Mouse (Mus musculus) intestine, postnatal 0 days (tissue): ENCODE data around the gene Pald1. TPM values are rescaled to one million over a fixed set of nuclear protein-coding genes. Genes with fewer than 3 reads are reported as not detected.

ENCODE experiments used
- ATAC-seq: fragments of 200-750 bp; cut with Nextera tagmentation; 2 replicates; pipeline ENCODE4 v1.8.0; 2017; ENCODE audit warnings: mild to moderate bottlenecking, moderate TSS enrichment, moderate library complexity
- H3K27ac ChIP-seq: fragments of 300-500 bp; sonication (generic); 2 replicates; pipeline ENCODE4 v1.5.1; 2014; ENCODE audit warnings: mild to moderate bottlenecking, low read depth, low read length, moderate library complexity
- H3K27me3 ChIP-seq: fragments of 300-500 bp; sonication (generic); replicated peaks from 2 replicates; pipeline ENCODE4 v1.6.1; 2014; ENCODE audit warnings: low read length, mixed read lengths; ENCODE audit not compliant: control insufficient read depth, insufficient read depth
- H3K36me3 ChIP-seq: fragments of 300-500 bp; sonication (generic); 2 replicates; pipeline ENCODE4 v1.6.1; 2014; ENCODE audit warnings: mild to moderate bottlenecking, moderate library complexity; ENCODE audit not compliant: control insufficient read depth, insufficient read depth
- H3K4me1 ChIP-seq: fragments of 300-500 bp; sonication (generic); replicated peaks from 2 replicates; pipeline ENCODE4 v1.6.1; 2014; ENCODE audit warnings: antibody characterized with exemption, low read length, mixed read lengths; ENCODE audit not compliant: control insufficient read depth, insufficient read depth
- H3K4me2 ChIP-seq: fragments of 300-500 bp; sonication (generic); replicated peaks from 2 replicates; pipeline ENCODE4 v1.6.1; 2014; ENCODE audit warnings: low read depth, mild to moderate bottlenecking, moderate library complexity
- H3K4me3 ChIP-seq: fragments of 300-500 bp; sonication (generic); 2 replicates; pipeline ENCODE4 v1.5.1; 2014; ENCODE audit warnings: low read depth, low read length
- H3K9ac ChIP-seq: fragments of 300-500 bp; sonication (generic); 2 replicates; pipeline ENCODE4 v1.6.1; 2014; ENCODE audit warnings: mild to moderate bottlenecking, low read depth, low read length
- H3K9me3 ChIP-seq: fragments of 300-500 bp; sonication (generic); 2 replicates; pipeline ENCODE4 v1.6.1; 2016; ENCODE audit warnings: mixed run types; ENCODE audit not compliant: control insufficient read depth
- CTCF ChIP-seq: sonication (generic); IDR thresholded peaks from 2 replicates; pipeline ENCODE4 v1.5.1; 2016; ENCODE audit warnings: low read depth, mild to moderate bottlenecking, control low read depth, antibody characterized with exemption, moderate library complexity
- WGBS: fragments of 180-500 bp; shearing (Covaris S2); extraction: QIAGEN DNeasy Blood & Tissue Kit; methylation state at CpG from one replicate; pipeline ENCODE4 v1.1.7; 2014; 5-methylcytosine and 5-hydroxymethylcytosine counted together
- polyA plus RNA-seq: library from polyadenylated mRNA; unstranded; fragments of >200 nt; fragmentation: Nextera tagmentation; extraction: Ambion mirVana; gene quantifications from 2 replicates; pipeline ENCODE4 v1.2.1, GENCODE M21; 2015

The Pald1 gene
- polyA plus RNA-seq, 1 experiment from 2014 or later = 4.1 TPM

GRCm38 (mm10) chr10:61425047-61425446 is 41.7 kb upstream of the Pald1 start:
- H3K4me1 ChIP-seq = no peaks in the 10 kb centered on the region
- H3K27ac ChIP-seq = no peak overlapping the region
- H3K36me3 ChIP-seq = peaks cover 8% of the 10 kb centered on the region
- H3K27me3 ChIP-seq = peaks cover 2% of the 10 kb centered on the region; the same call in 1 of the 2 replicates
- no peak overlapping the region for H3K4me2 ChIP-seq
- no peak for TF ChIP-seq CTCF
- H3K9ac ChIP-seq = no peak overlapping the region
- WGBS = 54% methylated on average over 2 of the region's 2 CpGs
- no peak overlapping the region for H3K4me3 ChIP-seq
- ATAC-seq = no peak
- H3K9me3 ChIP-seq = no peaks in the 10 kb centered on the region

- Histone ChIP-seq H3K27ac (no peak overlapping the region), H3K36me3 (peaks cover 2% of the 10 kb centered on the region), H3K27me3 (peaks cover 7% of the 10 kb centered on the region; the same call in 1 of the 2 replicates), H3K4me2 (no peak overlapping the region), H3K9me3 (no peaks in the 10 kb centered on the region), H3K9ac (no peak overlapping the region), H3K4me3 (no peak overlapping the region), H3K4me1 (no peaks in the 10 kb centered on the region)
- no peak for ATAC-seq
- no peak for TF ChIP-seq CTCF
- 32% methylated on average over 7 of the region's 7 CpGs for WGBS
These were observed 41.2 kb upstream of the Pald1 start for GRCm38 (mm10) chr10:61424500-61424899.

DNA sequence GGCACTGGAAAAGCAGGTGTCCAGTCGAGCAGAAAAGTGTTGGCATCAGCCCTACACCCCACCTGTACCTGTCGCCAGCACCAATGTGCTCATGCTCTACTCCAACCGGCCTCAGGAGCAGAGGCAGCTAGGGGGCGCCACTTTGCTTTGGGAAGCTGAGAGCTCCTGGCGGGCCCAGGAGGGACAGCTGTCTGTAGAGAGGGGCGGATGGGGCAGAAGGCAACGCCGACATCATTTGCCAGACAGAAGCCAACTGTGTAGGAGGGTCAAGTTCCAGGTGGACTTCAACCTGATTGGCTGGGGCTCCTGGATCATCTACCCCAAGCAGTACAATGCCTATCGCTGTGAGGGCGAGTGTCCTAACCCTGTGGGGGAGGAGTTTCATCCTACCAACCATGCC is 40.0 kb upstream of the Pald1 start:
- 0 out of 2 replicates have a peak, but pooled peaks cover 2% of the 10 kb centered on the region for H3K4me1 ChIP-seq
- H3K4me3 ChIP-seq = no peak overlapping the region
- WGBS = 57% methylated on average over 10 of the region's 10 CpGs
- H3K27ac ChIP-seq = no peak overlapping the region
- H3K4me2 ChIP-seq = no peak overlapping the region
- no peaks in the 10 kb centered on the region for H3K36me3 ChIP-seq
- peaks cover 18% of the 10 kb centered on the region for H3K27me3 ChIP-seq
- H3K9me3 ChIP-seq = no peaks in the 10 kb centered on the region
- peak; percentile 25; the same call in 1 of the 2 replicates for ATAC-seq
- no peak overlapping the region for H3K9ac ChIP-seq
- peak; percentile 67 for TF ChIP-seq CTCF

DNA sequence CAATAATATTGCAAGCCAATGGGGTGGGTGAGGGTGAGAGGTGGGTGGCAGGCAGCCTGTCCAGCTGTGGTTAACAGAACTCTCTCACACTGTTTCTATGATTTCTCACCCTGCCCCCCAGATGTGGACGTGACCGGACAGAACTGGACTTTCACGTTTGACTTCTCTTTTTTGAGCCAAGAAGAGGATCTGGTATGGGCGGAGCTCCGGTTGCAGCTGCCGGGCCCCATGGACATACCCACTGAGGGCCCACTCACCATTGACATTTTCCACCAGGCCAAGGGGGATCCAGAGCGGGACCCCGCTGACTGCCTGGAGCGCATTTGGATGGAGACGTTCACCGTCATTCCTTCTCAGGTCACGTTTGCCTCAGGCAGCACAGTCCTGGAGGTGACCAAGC is 39.5 kb upstream of the Pald1 start:
- 0 out of 2 replicates have a peak, but pooled peaks cover 4% of the 10 kb centered on the region for H3K4me1 ChIP-seq
- no peak for TF ChIP-seq CTCF
- H3K36me3 ChIP-seq = no peaks in the 10 kb centered on the region

DNA sequence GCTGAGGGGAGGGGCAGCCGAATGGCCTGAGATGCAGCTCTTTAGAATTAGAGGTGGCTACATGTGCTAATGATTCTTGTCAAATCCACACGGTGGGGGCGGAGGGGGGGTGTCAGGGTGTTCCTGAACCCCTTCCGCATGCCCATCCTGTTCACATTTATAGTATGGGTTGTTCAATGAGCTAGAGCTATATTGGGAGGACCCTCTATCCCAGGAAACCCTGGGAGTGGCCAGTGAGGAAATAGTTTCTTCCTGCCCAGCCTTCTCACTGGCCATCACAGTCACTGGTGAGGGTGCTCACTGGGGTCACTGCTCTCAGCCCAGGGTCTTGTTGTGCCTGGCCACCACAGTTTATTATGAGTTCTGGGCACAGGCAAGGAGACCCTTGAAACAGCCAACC is 36.7 kb upstream of the Pald1 start:
- Histone ChIP-seq H3K4me1 (0 out of 2 replicates have a peak, but pooled peaks cover 4% of the 10 kb centered on the region), H3K36me3 (no peaks in the 10 kb centered on the region), H3K4me3 (no peak overlapping the region), H3K9ac (no peak overlapping the region), H3K27me3 (peaks cover 40% of the 10 kb centered on the region), H3K9me3 (no peaks in the 10 kb centered on the region), H3K27ac (no peak overlapping the region), H3K4me2 (no peak overlapping the region)
- ATAC-seq = no peak
- WGBS = 69% methylated on average over 4 of the region's 4 CpGs
- TF ChIP-seq CTCF = no peak

More for the DNA sequence above, 39.5 kb upstream of the Pald1 start:
- Histone ChIP-seq H3K4me3 (no peak overlapping the region), H3K4me2 (no peak overlapping the region), H3K27me3 (peaks cover 22% of the 10 kb centered on the region), H3K27ac (no peak overlapping the region), H3K9me3 (no peaks in the 10 kb centered on the region), H3K9ac (no peak overlapping the region)
- WGBS = 74% methylated on average over 12 of the region's 12 CpGs
- no peak for ATAC-seq

DNA sequence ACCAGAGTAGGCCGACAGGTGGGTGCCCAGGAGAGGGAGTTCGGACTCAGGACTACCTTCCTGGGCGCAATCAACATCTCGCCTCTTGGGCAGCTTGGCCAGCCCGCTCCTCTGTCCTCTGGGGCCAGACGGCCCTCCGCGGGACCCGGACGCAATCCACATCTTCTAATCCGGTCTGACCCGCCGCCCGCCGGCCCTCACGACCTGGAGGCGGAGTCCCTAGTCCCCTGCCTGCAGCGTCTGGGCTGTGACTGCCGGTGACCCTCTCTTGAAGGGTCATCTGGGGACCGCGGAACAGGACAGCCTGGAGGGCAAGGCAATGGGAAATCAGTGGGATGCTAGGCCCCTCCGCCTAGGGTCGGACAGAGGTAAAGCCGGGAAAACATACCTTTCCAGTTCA is 35.8 kb upstream of the Pald1 start:
- ATAC-seq = no peak
- H3K9ac ChIP-seq = no peak overlapping the region
- no peak overlapping the region for H3K4me3 ChIP-seq
- no peaks in the 10 kb centered on the region for H3K36me3 ChIP-seq
- H3K4me2 ChIP-seq = peak overlapping the region; percentile 65; the same call in 1 of the 2 replicates
- no peaks in the 10 kb centered on the region for H3K9me3 ChIP-seq
- peaks cover 40% of the 10 kb centered on the region for H3K27me3 ChIP-seq
- no peak overlapping the region for H3K27ac ChIP-seq
- 17% methylated on average over 23 of the region's 24 CpGs for WGBS
- no peak for TF ChIP-seq CTCF
- 0 out of 2 replicates have a peak, but pooled peaks cover 4% of the 10 kb centered on the region for H3K4me1 ChIP-seq
